ENCODE assay signal across 29 mouse cellular contexts in the genomic region with DNA sequence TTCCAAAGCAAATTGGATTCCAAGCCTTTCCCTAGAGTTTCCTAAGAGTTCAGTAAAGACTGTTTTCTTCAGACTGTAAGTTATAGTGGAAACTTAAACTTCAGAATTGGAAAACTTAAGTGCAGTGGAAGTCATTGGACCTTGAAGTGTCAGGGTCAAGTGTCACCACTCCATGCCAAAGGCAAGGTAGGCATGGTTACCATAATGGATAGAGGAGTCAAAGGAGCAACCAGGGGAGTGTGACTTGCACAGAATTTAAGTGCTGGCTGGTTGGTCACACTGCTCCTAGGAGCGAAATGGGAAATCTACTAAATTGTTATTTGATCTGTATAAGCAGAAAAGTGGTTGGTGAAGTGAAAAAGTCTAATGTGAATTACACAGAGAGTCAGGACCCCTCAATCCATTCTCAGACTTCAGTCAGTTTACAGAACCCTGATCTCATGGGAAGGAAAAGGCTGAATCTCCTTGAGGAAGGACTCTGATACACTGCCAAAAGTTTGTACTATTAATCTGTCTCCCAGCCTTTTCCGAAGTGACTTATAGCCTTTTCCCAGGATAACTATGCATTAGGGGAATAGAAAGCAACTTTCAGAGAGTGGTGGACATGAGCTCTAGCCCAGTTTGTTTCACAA.
A peak's percentile ranks its signal among the peaks of the same experiment; 100 is the strongest.
DNase-seq lines count a peak whose midpoint lies in the region; ATAC-seq and TF ChIP-seq lines count a peak whose summit lies in the region.
"Had no signal": no experiment of that assay in that cellular context is flagged by ENCODE, and none has a peak within 500 bp of the region (broad histone marks: within the 10 kb centered on the region; RNA-seq: fewer than 3 reads in every experiment).

No protein-coding gene starts in this region.

- TF ChIP-seq CTCF in heart, adult 2 months (IDR thresholded peaks at IDR 0.05): no peak

- no peaks in the 10 kb centered on the region for H3K4me1 ChIP-seq in neural tube, embryonic 14.5 days (ENCODE audit: control insufficient read depth, insufficient read depth, low read length)
- 0 out of 2 replicates have a peak, but pooled peaks cover 8% of the 10 kb centered on the region for H3K4me1 ChIP-seq in kidney, embryonic 16.5 days (ENCODE audit: insufficient read depth, low read length)
- no peaks in the 10 kb centered on the region for H3K4me1 ChIP-seq in heart, adult 2 months (ENCODE audit: control insufficient read depth, insufficient read depth, low read length)
- H3K4me1 ChIP-seq: heart, embryonic 12.5 days; hindbrain, embryonic 13.5 days; liver, embryonic 12.5 days; midbrain, embryonic 13.5 days had no signal

- TF ChIP-seq EP300 in heart, adult 2 months (IDR thresholded peaks at IDR 0.05; ENCODE audit: insufficient read depth, low read depth, low read length): no peak

- H3K9me3 ChIP-seq in neural tube, embryonic 14.5 days (ENCODE audit: control insufficient read depth, low read length): no peaks in the 10 kb centered on the region
- H3K9me3 ChIP-seq in kidney, embryonic 16.5 days (ENCODE audit: low read length): no peaks in the 10 kb centered on the region
- H3K9me3 ChIP-seq: heart, embryonic 12.5 days; hindbrain, embryonic 13.5 days; liver, embryonic 12.5 days; midbrain, embryonic 13.5 days had no signal

- no peak for DNase-seq in neural tube, embryonic 10.5 days (ENCODE audit: extremely low spot score, low spot score)
- DNase-seq in kidney, postnatal 36 days: peak; percentile 42 to 54
- DNase-seq in heart, adult 2 months: no peak
- DNase-seq in Muller cell, postnatal 12 days (ENCODE audit: inconsistent ontology term): no peak
- DNase-seq in spleen, adult 12 weeks (ENCODE audit: low spot score): no peak
- DNase-seq: adrenal gland, postnatal 10 days; cerebellum, adult 18-20 months; cerebellum, postnatal 10 days; forebrain, postnatal 0 days; gastrocnemius, postnatal 10 days; heart, adult 11 months; heart, postnatal 4 days; left cerebral cortex, postnatal 4 days; liver, postnatal 0 days; lung, postnatal 10 days; thymus, adult 18-20 months; thymus, postnatal 25 days had no signal

- WGBS in neural tube, embryonic 14.5 days: 73% methylated on average over 2 of the region's 2 CpGs
- 16% methylated on average over 2 of the region's 2 CpGs for WGBS in kidney, embryonic 16.5 days
- 66% methylated on average over 2 of the region's 2 CpGs for WGBS in heart, adult 2 months

- H3K9ac ChIP-seq in neural tube, embryonic 14.5 days (replicated peaks; ENCODE audit: low read depth, low read length): no peak overlapping the region
- H3K9ac ChIP-seq in kidney, embryonic 16.5 days (replicated peaks; ENCODE audit: low read length): no peak overlapping the region
- H3K9ac ChIP-seq in heart, adult 2 months (ENCODE audit: low read depth, low read length): no peak overlapping the region
- H3K9ac ChIP-seq: forebrain, postnatal 0 days; heart, embryonic 12.5 days; hindbrain, embryonic 13.5 days; liver, embryonic 12.5 days; liver, postnatal 0 days; midbrain, embryonic 13.5 days had no signal

- no peaks in the 10 kb centered on the region for H3K36me3 ChIP-seq in neural tube, embryonic 14.5 days (ENCODE audit: control insufficient read depth, insufficient read depth, low read length)
- H3K36me3 ChIP-seq in kidney, embryonic 16.5 days (ENCODE audit: insufficient read depth, low read length): no peaks in the 10 kb centered on the region
- H3K36me3 ChIP-seq in heart, adult 2 months (ENCODE audit: control insufficient read depth, insufficient read depth, low read length): no peaks in the 10 kb centered on the region
- H3K36me3 ChIP-seq: G1E; heart, embryonic 12.5 days; hindbrain, embryonic 13.5 days; liver, embryonic 12.5 days; midbrain, embryonic 13.5 days had no signal

- H3K4me3 ChIP-seq in neural tube, embryonic 14.5 days (ENCODE audit: low read depth, low read length): no peak overlapping the region
- no peak overlapping the region for H3K4me3 ChIP-seq in kidney, embryonic 16.5 days (ENCODE audit: low read length)
- H3K4me3 ChIP-seq in heart, adult 2 months: no peak overlapping the region
- H3K4me3 ChIP-seq: erythroblast, embryonic 14.5 days; heart, embryonic 12.5 days; hindbrain, embryonic 13.5 days; liver, embryonic 12.5 days; midbrain, embryonic 13.5 days had no signal

- intact Hi-C loops in heart, adult 2 months (cut with DNase I): no loop called here

- H3K27ac ChIP-seq in neural tube, embryonic 14.5 days (ENCODE audit: low read depth, low read length): no peak overlapping the region
- H3K27ac ChIP-seq in kidney, embryonic 16.5 days (ENCODE audit: low read length): peak overlapping the region; percentile 48; the same call in 1 of the 2 replicates
- no peak overlapping the region for H3K27ac ChIP-seq in heart, adult 2 months
- H3K27ac ChIP-seq: hindbrain, embryonic 13.5 days; liver, embryonic 12.5 days; macrophage; midbrain, embryonic 13.5 days; stomach, postnatal 0 days had no signal

- H3K27me3 ChIP-seq in neural tube, embryonic 14.5 days (ENCODE audit: control insufficient read depth, insufficient read depth, low read length): no peaks in the 10 kb centered on the region
- no peaks in the 10 kb centered on the region for H3K27me3 ChIP-seq in kidney, embryonic 16.5 days (ENCODE audit: insufficient read depth, low read length)
- H3K27me3 ChIP-seq in heart, adult 2 months (ENCODE audit: control insufficient read depth, insufficient read depth, low read length): no peaks in the 10 kb centered on the region
- H3K27me3 ChIP-seq: heart, embryonic 12.5 days; hindbrain, embryonic 13.5 days; liver, embryonic 12.5 days; midbrain, embryonic 13.5 days; Patski had no signal

- peak; percentile 56; the same call in 1 of the 2 replicates for ATAC-seq in neural tube, embryonic 14.5 days (ENCODE audit: low read depth)
- ATAC-seq in kidney, embryonic 16.5 days (ENCODE audit: low FRiP score, low TSS enrichment): peak; percentile 96
- ATAC-seq: forebrain, postnatal 0 days; intestine, postnatal 0 days; liver, embryonic 12.5 days; liver, postnatal 0 days; midbrain, embryonic 13.5 days; Patski had no signal

- no peak overlapping the region for H3K4me2 ChIP-seq in neural tube, embryonic 14.5 days (ENCODE audit: low read depth, low read length)
- no peak overlapping the region for H3K4me2 ChIP-seq in kidney, embryonic 16.5 days (replicated peaks; ENCODE audit: low read depth, low read length)
- H3K4me2 ChIP-seq: heart, embryonic 12.5 days; hindbrain, embryonic 13.5 days; liver, embryonic 12.5 days; midbrain, embryonic 13.5 days had no signal

- no peak for TF ChIP-seq POLR2A in heart, adult 2 months (IDR thresholded peaks at IDR 0.05; ENCODE audit: insufficient read depth, low read depth, low read length)

- H3K79me2 ChIP-seq in heart, adult 2 months (replicated peaks; ENCODE audit: control insufficient read depth, insufficient read depth, low read length): no peaks in the 10 kb centered on the region

Comparison
In these comparisons a context has a peak if more than half of its experiments do, and no peak if none do; other contexts are left out.
1. DNase-seq: peak in kidney, postnatal 36 days (2 of 2); none in neural tube, embryonic 10.5 days (single experiment), heart, adult 2 months (0 of 2), Muller cell, postnatal 12 days (single experiment) and spleen, adult 12 weeks (single experiment).